Mouse (Mus musculus): ENCODE measurements around the gene Pum1.

The Pum1 gene

DNA sequence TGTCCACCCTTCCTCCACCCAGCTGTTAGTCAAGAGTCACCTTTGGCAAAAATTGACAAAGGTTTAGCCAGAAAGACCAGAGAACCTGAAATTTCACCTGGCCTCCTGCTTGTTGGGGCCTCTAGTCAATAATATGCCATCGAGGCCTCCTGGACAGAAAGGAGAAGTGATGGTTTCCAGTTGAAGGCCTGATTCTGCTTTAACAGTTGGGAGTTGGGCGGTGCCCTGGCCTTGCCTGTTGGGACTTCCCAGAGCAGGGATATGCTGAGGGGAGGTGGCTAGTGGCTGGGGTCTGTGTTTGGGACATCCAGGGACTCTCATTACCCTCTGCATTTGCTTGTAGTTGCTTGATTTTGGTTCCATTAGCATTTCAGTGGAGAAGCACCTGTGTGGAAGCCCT lies 119.4 kb downstream of the Pum1 start:
- in situ Hi-C loops (cut with MboI, MseI) = no loop called here

DNA sequence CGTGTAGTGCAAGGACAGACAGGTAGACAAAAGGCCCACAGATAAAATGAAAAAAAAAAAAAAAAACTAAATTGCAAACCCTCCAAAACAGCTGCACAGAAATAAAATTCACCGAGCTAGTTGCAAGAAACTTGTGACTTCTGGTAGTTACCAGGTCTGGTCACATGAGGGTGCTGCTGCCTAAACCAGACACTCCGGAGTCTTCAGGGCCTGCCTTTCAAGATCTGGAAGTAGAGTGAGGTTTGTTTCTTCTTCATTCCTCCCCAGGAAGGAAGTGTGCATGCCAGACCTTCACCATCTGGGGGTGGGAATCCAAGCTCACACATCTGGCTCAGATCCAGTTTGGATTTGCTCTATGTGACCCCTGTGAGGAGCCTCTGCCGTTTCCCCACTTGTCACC lies 121.6 kb downstream of the Pum1 start:
- in situ Hi-C loops (cut with MboI, MseI) = loop anchor here (5.0 kb wide), 2 partner anchors 93 to 163 kb away; no protein-coding TSS in a partner anchor

DNA sequence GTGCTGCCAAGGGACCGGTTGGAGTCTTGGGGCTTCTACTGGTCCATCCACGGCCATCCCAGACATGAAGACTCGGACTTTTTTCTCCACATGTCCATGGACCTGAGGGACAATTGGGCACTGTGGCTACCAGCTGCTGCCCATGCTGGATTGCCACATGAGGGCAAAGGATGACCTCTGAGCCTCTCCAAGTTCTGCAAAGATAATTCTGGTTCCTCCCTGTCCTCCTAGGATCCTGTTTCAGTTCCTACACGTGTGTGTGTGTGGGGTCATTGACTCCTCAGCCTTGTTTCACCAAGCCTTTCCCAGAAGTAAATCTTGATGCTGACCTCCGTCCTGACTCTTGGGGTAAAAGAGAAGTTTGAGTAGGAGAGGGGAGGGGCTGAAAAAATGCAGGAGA lies 124.4 kb downstream of the Pum1 start:
- in situ Hi-C loops (cut with MboI, MseI) = loop anchor here (5.0 kb wide), 2 partner anchors 90 to 160 kb away; no protein-coding TSS in a partner anchor

DNA sequence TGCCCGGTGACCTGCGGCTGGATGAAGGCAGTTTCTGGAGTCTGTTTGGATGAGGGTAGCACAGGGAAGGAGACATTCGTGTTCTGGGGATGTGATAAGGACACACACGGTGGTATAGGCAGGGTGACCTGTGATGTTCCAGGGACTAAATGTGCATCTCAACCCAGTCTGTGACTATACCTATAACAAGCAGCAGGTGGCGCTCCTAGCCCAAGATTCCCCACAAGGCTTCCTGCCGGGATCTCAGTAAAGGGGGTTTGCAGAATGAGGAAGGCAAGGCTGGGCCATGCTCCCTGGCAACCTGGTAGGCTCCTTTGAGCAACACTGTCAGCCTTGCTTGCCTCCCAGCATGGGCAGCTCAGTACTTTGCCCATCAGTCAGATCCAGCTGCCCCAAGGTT lies 127.1 kb downstream of the Pum1 start:
- in situ Hi-C loops (cut with MboI, MseI) = no loop called here

DNA sequence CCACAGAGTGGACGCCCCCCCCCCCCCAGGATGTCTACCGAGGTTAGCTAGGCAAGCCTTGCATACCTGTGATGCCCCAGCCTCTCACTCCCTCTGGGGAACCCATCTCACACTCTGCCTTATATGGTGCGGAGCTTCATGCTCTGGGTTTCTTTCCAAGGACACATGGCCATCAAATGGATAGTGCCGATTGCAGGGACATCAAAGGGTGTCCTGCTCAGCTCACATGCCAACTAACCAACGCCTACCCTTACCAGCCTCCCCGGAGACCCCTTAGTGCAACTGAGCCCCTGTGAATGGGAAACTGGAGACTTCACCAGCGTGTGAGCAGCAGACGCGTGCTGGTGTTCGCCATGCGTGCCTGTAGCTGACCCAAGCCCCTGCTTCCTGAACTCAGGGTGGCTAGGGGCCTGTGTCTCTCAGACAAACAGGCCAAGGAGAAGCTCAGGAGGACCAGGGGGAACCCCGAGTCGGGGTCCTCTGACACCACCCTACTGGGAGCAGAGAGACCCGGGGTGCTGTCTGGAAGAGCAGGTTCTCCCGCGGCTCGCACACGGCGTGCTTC lies 128.8 kb downstream of the Pum1 start:
- in situ Hi-C loops (cut with MboI, MseI) = no loop called here

DNA sequence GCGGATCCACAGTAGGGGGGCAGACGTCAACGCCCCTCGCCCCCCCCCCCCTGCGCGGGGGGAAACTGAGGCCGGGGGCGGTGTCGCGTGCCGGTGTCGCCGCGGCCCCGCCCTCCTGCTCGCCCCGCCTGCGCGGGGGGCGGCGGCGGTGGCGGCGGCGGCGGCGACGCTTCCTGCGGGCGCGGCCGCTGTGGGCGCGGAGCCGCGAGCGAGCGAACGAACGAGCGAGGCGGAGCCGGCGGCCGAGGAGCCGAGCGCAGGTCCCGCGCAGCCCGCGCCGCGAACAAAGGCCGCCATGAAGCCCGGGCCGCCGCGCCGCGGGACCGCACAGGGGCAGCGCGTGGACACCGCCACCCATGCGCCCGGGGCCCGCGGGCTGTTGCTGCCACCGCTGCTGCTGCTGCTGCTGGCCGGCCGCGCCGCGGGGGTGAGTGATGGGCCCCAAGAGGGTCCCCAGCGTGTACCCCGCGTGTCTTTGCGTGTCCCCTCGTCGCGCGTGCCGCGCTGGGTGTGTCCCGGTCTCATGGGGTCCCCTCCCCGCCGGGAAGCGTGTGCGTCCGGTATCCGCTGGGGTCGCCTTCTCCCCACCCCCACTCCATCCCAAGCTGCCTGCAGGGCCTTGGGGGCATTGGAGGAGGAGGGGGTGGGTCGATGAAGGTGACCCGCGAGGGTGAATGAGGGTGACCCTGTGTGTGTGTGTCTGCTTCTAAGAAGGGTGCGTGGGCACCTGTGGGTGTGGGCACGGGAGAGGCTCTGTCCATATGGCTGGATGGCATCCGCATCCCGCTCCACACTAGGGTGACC lies 129.5 kb downstream of the Pum1 start, which contains the start of gene Sdc3:
Sdc3 (plus strand) TSS at position 162 of the 804 bp plus-strand sequence.
- in situ Hi-C loops (cut with MboI, MseI) = no loop called here

DNA sequence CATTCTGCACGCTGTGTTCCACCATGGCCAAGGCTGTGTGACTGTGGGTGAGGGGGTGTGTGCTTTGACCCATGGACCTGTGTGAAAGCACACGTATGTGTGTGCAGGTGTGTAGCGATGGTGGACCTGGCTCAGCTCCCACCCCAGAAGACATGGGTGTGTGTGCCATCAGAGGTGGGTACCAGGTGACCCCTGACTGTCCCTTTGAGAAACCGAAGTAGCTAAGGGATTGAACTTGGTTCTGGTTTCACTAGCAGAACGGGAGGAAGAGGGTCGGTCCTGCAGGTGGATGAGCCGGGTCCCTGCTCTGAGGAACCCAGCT lies 130.0 kb downstream of the Pum1 start:
- in situ Hi-C loops (cut with MboI, MseI) = no loop called here

DNA sequence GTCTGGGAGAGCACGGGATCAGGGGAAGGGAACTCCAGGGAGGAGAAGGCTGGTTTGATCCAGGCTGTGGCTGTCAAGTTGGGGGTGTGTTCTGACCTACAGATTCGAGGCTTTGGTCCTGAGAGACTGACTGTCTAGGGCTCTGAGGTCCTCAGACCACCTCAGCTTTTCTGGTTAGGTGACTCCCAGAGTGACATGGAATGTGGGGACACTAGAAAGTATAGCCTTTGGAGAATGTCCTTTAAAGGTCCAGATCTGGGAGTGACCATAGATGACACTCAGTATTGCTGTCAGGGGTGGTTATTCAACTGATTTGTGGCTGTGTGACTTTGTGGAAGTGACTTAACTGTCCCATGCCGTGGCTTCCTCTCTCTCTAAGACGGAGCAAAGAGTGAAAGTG lies 131.7 kb downstream of the Pum1 start:
- in situ Hi-C loops (cut with MboI, MseI) = no loop called here

DNA sequence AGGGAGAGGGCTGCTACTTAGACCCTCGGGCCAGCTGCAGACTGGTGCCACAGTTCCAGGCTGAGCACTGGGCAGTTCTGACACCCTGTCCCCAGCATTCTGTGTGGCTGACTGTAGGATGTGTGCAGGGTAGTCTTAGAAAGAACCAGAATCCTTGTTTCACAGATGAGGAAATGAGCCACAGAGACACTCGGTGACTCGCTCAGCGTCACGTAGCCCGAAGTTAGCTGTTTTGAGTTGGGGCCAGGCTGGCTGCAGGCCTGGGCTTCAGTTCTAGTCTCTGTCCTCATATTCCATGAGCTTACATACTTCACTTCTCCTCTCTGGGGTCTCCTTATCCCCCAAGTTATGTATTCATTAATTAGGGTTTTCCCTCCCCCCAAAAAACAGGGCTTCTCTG lies 132.8 kb downstream of the Pum1 start:
- in situ Hi-C loops (cut with MboI, MseI) = no loop called here

DNA sequence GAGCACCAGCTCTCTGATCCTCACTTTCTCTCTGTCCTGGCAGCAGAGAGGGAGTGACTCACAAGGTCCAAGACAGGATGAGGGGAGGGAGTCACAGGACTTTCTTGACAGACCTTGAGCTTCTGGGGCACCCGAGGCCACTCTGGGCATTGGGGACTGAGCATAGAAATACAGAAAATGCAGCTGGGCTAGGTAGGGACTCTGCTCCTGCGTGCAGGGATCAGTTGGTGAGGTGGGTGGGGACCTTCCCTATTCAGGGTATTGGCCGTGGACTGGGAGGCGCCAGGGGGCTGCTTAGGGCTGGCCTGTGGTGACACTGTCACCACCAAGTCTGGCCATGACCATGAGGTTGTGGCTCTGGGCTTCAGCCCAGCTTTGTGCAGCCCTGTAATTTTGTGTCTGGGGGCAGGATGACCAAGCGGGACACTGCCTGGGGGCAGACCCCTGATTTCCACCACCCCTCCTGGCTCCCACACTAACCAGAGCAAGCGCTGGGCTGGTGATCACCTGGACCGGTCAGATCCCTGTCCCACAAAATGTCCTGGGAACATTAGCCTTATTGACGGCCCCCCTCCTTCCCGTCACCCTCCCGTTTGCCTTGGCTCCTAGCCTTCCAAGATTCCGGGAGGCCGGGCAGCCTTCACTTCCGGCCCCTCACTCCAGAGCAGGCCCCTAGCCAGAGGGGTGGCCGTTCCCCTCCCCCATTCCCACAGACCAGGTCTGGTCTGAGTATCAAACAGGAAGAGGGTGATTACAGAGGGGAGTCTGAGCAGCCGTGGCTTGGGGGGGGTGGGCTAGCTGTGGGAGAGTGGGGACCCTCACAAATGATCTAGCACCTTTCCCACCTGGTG lies 134.3 kb downstream of the Pum1 start:
- in situ Hi-C loops (cut with MboI, MseI) = no loop called here

DNA sequence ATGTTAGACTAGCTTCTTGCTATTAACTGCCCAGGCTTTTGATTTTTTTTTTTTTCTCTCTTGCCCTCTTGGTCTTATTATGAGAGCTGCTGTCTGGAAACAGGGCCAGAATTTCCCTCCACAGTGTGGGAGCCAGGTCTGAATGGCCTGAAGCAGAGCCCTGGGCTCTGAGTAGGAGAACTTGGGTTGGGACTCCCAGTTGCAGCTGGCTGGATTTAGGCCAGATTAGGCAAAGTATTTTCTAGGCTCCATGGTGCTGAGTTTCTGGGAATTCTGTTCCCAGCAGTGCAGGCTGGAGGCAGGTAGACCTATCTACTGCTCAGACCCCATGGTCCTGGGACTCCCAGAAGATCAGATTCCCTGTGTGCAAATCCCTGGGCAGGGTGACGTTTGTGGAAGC lies 135.3 kb downstream of the Pum1 start:
- in situ Hi-C loops (cut with MboI, MseI) = no loop called here

DNA sequence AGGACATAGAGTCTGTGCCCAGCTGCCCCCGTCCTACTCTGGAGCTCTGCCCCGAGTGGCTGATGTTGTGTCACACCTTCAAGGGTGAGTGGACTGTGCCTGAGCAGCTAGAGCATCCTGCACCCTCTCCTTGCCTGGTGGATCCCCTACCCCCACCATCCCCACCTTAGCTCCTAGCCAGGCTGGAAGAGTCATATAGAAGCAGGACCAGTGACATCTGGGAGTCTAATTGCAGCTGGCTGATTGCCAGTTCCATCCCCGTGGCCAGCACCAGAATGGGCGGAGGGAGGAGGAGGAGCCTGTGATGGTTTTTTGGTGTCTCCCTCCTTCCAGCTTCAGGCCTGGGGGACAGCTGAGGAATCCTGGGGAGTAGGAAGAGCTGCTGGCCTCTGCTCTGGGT lies 136.0 kb downstream of the Pum1 start:
- in situ Hi-C loops (cut with MboI, MseI) = no loop called here

DNA sequence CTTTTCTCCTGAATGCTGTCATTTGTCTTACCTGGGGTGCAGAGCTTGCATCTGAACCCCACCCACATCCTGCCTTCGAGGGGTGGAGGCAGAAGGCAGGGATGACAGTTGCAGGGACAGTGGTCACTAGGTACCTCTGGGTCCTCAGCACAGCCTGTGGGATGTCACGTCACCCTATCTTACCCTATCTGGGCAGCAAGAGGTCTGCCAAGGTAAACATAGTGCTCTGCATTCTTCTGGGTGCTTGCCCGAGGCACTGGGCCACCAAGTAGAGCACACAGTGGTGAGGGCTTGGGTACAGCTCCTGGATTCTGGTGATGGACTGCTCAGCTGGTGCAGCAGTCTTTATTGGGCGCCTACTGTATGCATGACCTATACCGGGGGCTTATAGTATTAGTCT lies 136.5 kb downstream of the Pum1 start:
- in situ Hi-C loops (cut with MboI, MseI) = no loop called here

DNA sequence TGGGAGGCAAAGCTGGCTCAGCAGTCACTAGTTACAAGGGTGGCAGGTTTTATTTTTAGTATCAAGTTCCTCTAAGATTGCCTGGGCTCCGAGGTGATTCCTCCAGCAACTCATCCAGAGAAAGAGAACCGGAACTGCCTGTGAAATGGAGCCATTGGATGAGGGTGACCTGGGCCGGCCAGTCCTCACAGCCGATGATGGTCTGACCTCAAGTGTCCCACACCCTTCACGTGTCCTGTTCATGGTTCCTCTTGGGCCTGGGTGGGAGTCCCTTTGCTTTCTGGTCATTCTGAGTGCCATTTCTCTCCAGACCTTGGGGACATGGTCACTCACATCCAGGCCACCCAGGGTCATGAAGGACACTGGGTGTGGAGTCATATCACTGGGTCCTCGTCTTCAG lies 137.0 kb downstream of the Pum1 start:
- in situ Hi-C loops (cut with MboI, MseI) = no loop called here

DNA sequence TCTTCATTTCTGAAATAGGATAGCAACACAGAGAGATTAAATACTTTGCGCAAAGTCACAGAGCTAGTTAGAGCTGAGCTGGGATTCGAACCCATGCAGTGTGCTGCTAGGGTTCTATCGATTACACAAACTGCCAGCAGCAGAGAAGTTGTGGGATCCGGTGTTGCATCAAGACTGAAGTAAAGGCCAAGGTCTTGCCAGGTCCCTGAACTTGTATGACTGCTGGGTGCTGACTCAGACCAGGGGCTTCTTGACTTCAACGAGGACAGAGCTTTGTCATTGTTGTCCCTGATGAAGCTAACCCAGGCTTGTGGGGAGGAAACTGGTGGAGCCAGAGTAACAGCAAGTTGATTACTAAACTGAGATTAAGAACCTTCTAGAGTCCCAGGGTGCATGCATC lies 138.1 kb downstream of the Pum1 start:
- in situ Hi-C loops (cut with MboI, MseI) = no loop called here

DNA sequence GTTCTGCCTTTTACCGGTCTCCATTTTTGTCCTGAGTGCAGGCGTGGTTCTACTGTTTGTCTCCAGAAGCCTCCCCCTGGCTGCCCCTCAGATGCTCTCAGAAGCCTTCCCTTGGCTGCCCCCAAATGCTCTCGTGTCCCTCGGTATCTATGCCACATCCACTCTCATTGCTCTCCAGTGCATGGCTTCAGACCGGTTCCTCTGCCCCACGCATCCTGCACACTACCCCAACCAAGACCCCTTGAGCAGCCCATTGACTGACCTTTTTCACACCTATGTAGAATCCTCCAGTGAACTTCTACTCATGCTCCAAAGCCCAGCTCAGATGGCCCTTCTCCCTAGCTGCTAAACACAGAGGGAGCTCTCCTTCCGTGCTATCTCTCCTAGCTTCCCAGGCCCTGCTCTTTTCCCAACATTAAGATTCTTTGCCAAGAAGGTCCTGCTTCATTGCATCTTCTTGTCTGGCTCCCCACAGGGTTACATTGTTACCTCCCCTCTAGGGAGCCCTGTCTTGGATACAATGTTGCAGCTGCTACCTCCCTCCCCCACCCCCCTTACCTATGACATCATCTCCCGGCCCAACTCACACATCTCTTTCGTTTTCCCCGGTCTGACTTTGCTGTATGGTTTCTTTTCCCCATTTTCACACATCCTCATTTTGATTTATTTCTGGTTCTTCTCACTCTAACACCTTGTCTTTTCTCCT lies 138.7 kb downstream of the Pum1 start:
- in situ Hi-C loops (cut with MboI, MseI) = no loop called here

DNA sequence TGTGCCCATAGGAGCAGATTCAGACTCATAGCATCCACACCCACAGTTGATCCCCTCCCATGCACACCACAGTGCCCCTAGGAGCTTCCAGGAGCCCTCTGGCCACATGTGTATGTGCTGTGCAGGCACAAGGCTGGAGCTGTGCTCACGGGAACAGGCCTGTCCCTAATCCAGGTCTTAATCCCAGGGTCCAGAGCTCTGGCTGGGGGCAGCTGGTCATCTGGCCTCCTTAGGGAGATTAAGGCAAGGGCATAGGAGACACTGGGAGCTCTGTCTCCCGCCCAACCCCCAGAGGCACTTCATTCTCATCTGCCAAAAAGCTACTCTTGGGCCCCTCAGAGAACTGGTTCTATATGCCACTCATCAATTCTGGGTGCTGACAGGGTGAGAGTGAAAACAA lies 140.5 kb downstream of the Pum1 start:
- in situ Hi-C loops (cut with MboI, MseI) = no loop called here

DNA sequence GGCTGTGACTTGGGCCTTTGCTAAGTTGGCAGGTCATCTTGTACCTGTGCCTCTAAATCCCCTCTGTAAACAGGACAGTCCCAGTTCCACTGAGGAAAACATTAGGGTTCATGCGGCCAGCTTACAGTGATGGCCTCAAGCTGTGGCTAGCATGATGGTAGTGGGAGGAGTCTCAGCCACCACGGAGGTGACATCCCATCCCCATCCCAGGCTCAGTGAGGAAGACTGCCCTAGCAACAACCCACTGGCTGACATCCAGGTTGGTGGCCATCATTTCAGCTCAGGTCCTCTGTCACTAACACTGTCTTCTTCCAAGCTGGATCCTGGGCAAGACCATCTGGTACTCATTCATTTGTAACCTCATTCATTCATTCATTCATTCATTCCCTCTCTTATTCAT lies 141.2 kb downstream of the Pum1 start:
- in situ Hi-C loops (cut with MboI, MseI) = no loop called here

DNA sequence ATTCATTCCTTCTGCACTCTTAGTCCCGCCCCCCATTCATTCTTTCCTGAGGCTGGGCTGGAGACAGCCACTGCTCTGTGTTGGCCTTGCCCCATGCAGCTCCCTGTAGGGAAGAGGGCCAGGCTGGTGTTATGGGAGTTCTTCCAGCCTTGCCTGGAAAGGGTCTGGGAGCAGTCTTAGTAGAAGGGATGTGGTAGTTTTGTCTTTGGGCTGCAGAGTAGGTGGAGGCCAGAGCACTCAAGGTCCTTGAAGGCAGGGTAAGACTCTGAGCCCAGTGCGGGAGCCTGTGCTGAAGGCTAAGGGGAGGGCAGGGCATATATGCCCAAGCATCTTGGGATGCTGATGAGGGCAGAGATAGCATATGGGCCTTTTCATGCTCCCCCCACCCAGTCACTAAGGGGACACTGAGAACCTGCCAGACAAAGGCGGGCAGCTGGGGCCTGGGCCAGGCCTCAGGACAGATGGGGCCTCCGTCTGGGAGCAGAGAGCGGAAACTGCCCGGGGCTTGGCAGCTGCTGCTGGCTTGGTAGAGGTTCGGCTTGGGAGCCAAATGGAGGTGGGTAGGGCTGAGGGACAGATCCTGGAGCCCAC lies 141.7 kb downstream of the Pum1 start:
- in situ Hi-C loops (cut with MboI, MseI) = no loop called here

DNA sequence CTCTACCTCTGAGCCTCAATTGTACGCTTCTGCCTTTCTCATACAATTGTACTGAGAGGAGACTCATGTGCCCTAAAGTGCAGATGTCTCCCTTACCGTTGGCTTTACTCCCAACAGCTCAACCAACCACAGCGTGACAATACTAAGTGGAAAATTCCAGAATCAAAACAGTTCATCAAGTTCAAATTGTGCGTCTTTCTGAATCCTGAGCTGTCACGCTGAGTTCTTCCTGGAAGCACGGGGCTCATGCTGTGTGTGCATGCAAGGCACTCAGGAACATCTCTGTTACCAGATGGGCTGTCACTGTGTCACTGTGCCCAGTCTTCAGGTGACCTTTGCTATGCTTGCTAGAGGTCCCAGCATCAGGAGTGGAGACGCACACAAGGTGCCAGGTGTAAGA lies 142.6 kb downstream of the Pum1 start:
- in situ Hi-C loops (cut with MboI, MseI) = no loop called here

DNA sequence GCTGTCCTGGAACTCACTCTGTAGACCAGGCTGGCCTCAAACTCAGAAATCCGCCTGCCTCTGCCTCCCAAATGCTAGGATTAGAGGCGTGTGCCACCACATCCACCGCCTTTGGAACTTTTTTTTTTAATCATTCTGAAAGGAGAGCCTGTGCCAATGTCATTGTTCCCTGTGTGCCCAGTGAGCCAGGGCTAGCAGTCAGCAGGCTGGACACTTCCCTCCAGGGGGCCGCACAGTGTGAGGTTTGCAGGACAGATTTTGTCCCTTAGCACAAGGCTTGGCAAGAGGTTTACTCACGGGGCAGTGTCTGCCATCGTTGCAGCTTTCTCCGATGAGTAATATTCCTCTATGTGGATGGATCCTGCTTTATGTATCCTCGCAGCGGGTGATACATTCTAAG lies 143.6 kb downstream of the Pum1 start:
- in situ Hi-C loops (cut with MboI, MseI) = no loop called here

DNA sequence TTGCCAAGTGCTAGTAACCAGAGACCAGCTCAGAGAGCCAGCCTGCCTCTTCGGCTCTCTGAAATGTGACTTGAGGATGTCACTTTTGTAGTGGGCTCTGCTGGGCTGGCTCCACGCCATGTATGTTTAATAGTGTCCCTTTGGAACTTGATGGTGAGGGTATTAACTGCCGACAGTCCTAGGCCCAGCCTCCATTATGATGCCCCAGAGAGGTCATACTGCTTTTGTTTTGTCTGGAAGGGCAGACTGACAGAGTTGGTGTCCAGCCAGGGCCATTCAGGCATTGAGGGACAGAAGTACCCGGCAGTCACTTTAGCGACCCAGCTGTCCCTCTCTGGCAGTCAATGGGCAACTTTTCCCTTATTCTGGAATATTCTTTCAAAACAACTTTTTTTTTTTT lies 146.7 kb downstream of the Pum1 start:
- in situ Hi-C loops (cut with MboI, MseI) = loop anchor here (10.0 kb wide), 1 partner anchor 235 kb away; the partner anchor contains the start of gene Nkain1
